Mouse (Mus musculus) neural tube, embryonic 12.5 days (tissue): ENCODE data around the gene Vmn2r41. TPM values are rescaled to one million over a fixed set of nuclear protein-coding genes. Genes with fewer than 3 reads are reported as not detected.
"Not testable (repeated sequence)": the region's sequence is repeated elsewhere in the genome, so short reads cannot be mapped to it uniquely, and the experiment has no call there.

Experiments
- ATAC-seq: fragments of 200-750 bp; cut with Nextera tagmentation; 2 replicates; pipeline ENCODE4 v1.8.0; 2017; ENCODE audit warnings: low read depth, mild to moderate bottlenecking, moderate TSS enrichment, moderate library complexity; ENCODE audit not compliant: low FRiP score
- H3K27ac ChIP-seq: fragments of 300-500 bp; sonication (generic); 2 replicates; pipeline ENCODE4 v1.5.1; 2016
- H3K27me3 ChIP-seq: fragments of 300-500 bp; sonication (generic); replicated peaks from 2 replicates; pipeline ENCODE4 v1.6.1; 2016; ENCODE audit warnings: mild to moderate bottlenecking
- H3K36me3 ChIP-seq: fragments of 300-500 bp; sonication (generic); 2 replicates; pipeline ENCODE4 v1.6.1; 2016; ENCODE audit warnings: mild to moderate bottlenecking
- H3K4me1 ChIP-seq: fragments of 300-500 bp; sonication (generic); 2 replicates; pipeline ENCODE4 v1.6.1; 2016
- H3K4me2 ChIP-seq: fragments of 300-500 bp; sonication (generic); replicated peaks from 2 replicates; pipeline ENCODE4 v1.6.1; 2016; ENCODE audit warnings: mild to moderate bottlenecking
- H3K4me3 ChIP-seq: fragments of 300-500 bp; sonication (generic); 2 replicates; pipeline ENCODE4 v1.5.1; 2016
- H3K9ac ChIP-seq: fragments of 300-500 bp; sonication (generic); 2 replicates; pipeline ENCODE4 v1.6.1; 2016; ENCODE audit warnings: mild to moderate bottlenecking
- H3K9me3 ChIP-seq: fragments of 300-500 bp; sonication (generic); 2 replicates; pipeline ENCODE4 v1.6.1; 2016; ENCODE audit warnings: mild to moderate bottlenecking
- WGBS: fragments of 180-500 bp; shearing (Covaris S2); methylation state at CpG from one replicate; pipeline ENCODE4 v1.1.7; 2016; 5-methylcytosine and 5-hydroxymethylcytosine counted together
- polyA plus RNA-seq: library from polyadenylated mRNA; unstranded; fragments of >200 nt; fragmentation: Nextera tagmentation; extraction: Ambion mirVana; gene quantifications from 2 replicates; pipeline ENCODE4 v1.2.1, GENCODE M21; 2016

Gene Vmn2r41
- polyA plus RNA-seq: not detected in 2 replicates

- not testable (repeated sequence) for H3K9ac ChIP-seq, H3K4me1 ChIP-seq, H3K4me3 ChIP-seq, ATAC-seq, H3K36me3 ChIP-seq, H3K27me3 ChIP-seq, H3K4me2 ChIP-seq, H3K9me3 ChIP-seq, H3K27ac ChIP-seq
- WGBS: no CpG with 5 or more reads among the region's 1 CpGs
Observed at GRCm38 (mm10) chr7:8161554-8161953, at the start of gene Vmn2r41. Gene Vmn2r41 (minus strand): TSS chr7:8161654.

- H3K36me3 ChIP-seq, H3K4me2 ChIP-seq, H3K27ac ChIP-seq, H3K4me3 ChIP-seq, H3K27me3 ChIP-seq, ATAC-seq, H3K4me1 ChIP-seq, H3K9ac ChIP-seq, H3K9me3 ChIP-seq: not testable (repeated sequence)
- no CpG with 5 or more reads among the region's 2 CpGs for WGBS
Observed at GRCm38 (mm10) chr7:8200220-8200619, 38.8 kb upstream of the Vmn2r41 start, which contains the start of gene Vmn2r42. Gene Vmn2r42 (minus strand): TSS chr7:8200320.

DNA sequence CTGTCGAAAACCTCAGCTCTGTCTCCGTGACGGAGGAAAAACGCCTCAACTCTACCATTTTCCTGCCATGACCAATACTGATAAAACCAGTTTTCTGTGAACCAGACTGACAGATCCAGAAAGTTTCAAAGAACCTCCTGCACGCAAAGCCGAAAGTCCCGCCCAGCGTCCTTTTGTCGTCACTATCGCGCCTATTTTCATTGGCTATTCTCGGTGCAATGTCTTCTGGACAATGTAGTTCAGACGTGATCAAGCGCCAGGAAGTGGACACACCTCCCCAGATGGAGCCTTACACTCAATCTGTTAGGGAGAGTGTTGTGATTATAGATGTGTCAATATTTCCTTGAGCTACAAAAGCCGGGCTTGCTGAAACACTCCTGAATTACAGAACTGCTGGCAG, 68.6 kb downstream of the Vmn2r41 start:
- 36% methylated on average over 11 of the region's 15 CpGs for WGBS
- not testable (repeated sequence) for H3K36me3 ChIP-seq, H3K9me3 ChIP-seq, ATAC-seq, H3K9ac ChIP-seq, H3K4me2 ChIP-seq, H3K27me3 ChIP-seq, H3K27ac ChIP-seq, H3K4me1 ChIP-seq, H3K4me3 ChIP-seq

Other genes starting within 250 kb of the Vmn2r41 start
- gene Vmn2r42, start 38.7 kb upstream of the Vmn2r41 start, polyA plus RNA-seq: not detected in 2 replicates
- gene Vmn2r43, start 98.9 kb upstream of the Vmn2r41 start, polyA plus RNA-seq: not detected in 2 replicates
- gene Vmn2r44, start 221.7 kb upstream of the Vmn2r41 start, polyA plus RNA-seq: not detected in 2 replicates